Mouse (Mus musculus): ENCODE results near the gene Zfp994. TPM values are rescaled to one million over a fixed set of nuclear protein-coding genes. Genes with fewer than 3 reads are reported as not detected.
"Not testable (repeated sequence)": the region's sequence is repeated elsewhere in the genome, so short reads cannot be mapped to it uniquely, and the experiment has no call there.

The Zfp994 gene
- 4.0 and 4.3 TPM in 2 replicates for polyA plus RNA-seq (2014; fragmentation: Nextera tagmentation; extraction: Ambion mirVana)

GRCm38 (mm10) chr17:22225422-22226012, at the start of gene Zfp994:
TSS of gene Zfp994 (minus strand) at chr17:22225616.
- not testable (repeated sequence) for H3K36me3 ChIP-seq (ENCODE audit: control insufficient read depth, insufficient read depth, low read length); H3K4me1 ChIP-seq (replicated peaks; ENCODE audit: control insufficient read depth, insufficient read depth, low read length); H3K9me3 ChIP-seq (ENCODE audit: control insufficient read depth, low read length); H3K27ac ChIP-seq (ENCODE audit: low read depth, low read length); H3K27me3 ChIP-seq (ENCODE audit: control insufficient read depth, insufficient read depth, low read length)
- WGBS, result 1% methylated on average over 23 of the region's 23 CpGs
- Histone ChIP-seq H3K4me3 (ENCODE audit: low read depth, low read length) (peak within 1 kb of the TSS; percentile 50), H3K4me2 (ENCODE audit: low read depth, low read length, severe bottlenecking) (peak within 1 kb of the TSS; percentile 52), H3K9ac (ENCODE audit: low read length) (peak within 1 kb of the TSS; percentile 63)
- DNase-seq (ENCODE audit: low spot score) (peak; percentile 86), ATAC-seq (replicated peaks; ENCODE audit: low FRiP score) (peak; percentile 100)

- not testable (repeated sequence) for H3K27ac ChIP-seq (ENCODE audit: low read depth, low read length); H3K4me3 ChIP-seq (ENCODE audit: low read depth, low read length); H3K36me3 ChIP-seq (ENCODE audit: control insufficient read depth, insufficient read depth, low read length); H3K9ac ChIP-seq (ENCODE audit: low read length); H3K9me3 ChIP-seq (ENCODE audit: control insufficient read depth, low read length); DNase-seq (ENCODE audit: low spot score); H3K4me1 ChIP-seq (replicated peaks; ENCODE audit: control insufficient read depth, insufficient read depth, low read length); ATAC-seq (replicated peaks; ENCODE audit: low FRiP score); H3K4me2 ChIP-seq (ENCODE audit: low read depth, low read length, severe bottlenecking); H3K27me3 ChIP-seq (ENCODE audit: control insufficient read depth, insufficient read depth, low read length)
- WGBS, result 68% methylated on average over 17 of the region's 19 CpGs
Measured at GRCm38 (mm10) chr17:22230701-22231100, 5.3 kb upstream of the Zfp994 start.

DNA sequence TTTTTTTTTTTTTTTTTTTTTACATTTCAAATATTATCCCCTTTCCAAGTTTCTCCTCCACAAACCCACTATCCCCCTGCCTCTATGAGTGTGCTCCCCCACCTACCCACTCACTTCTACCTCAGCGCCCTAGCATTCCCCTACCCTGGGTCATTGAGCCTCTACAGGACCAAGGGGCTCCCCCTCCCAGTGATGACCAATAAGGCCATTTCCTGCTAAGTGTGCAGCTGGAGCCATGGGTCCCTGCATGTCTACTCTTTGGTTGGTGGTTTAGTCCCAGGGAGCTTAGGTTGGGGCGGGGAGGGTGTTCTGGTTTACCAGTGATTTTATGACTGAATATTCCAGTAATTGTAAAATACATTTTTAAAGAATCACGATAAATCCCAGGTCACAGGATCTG, 401 bp downstream of the Zfp994 start:
- ATAC-seq (replicated peaks; ENCODE audit: low FRiP score) (peak; percentile 77), DNase-seq (ENCODE audit: low spot score) (peak; percentile 48)
- not testable (repeated sequence) for H3K9me3 ChIP-seq (ENCODE audit: control insufficient read depth, low read length); H3K36me3 ChIP-seq (ENCODE audit: control insufficient read depth, insufficient read depth, low read length); H3K4me1 ChIP-seq (replicated peaks; ENCODE audit: control insufficient read depth, insufficient read depth, low read length); H3K27ac ChIP-seq (ENCODE audit: low read depth, low read length); H3K27me3 ChIP-seq (ENCODE audit: control insufficient read depth, insufficient read depth, low read length)
- Histone ChIP-seq H3K4me3 (ENCODE audit: low read depth, low read length) (peak overlapping the region; percentile 50), H3K4me2 (ENCODE audit: low read depth, low read length, severe bottlenecking) (peak overlapping the region; percentile 45), H3K9ac (ENCODE audit: low read length) (peak overlapping the region; percentile 63; the same call in 1 of the 2 replicates)
- 5% methylated on average over 3 of the region's 3 CpGs for WGBS

DNA sequence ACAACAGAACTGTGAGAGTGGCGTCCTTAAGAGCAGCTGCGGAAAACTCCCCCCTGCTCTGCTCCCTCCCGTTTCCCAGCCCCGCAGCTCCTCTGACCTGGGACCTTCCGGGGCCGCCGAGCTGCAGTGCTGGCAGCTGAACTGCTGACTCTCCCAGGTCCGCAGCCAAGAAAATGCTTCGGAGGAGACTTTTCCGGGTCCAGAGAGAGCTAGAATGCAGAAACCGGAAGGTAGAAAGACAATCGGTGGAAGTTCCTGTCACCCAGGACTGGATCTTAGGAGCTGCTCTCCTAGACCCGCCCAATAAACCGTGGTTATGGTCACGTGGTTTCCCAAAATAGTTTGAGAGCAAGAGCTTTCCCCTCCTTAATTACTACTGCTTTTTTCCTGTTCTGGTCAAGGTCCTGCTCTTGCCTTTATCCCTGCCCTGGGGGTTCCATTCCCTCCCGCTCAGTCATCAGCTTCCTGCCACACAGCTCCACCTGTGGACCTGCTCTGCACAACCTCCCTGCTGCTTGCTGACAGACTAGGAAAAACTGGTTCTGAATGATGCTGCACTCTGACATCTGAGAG, 59.6 kb downstream of the Zfp994 start, which contains the start of gene Zfp947:
Gene Zfp947 (minus strand): TSS at position 469 of the 573 bp plus-strand sequence.
- ATAC-seq (replicated peaks; ENCODE audit: low FRiP score) (peak; percentile 90), DNase-seq (ENCODE audit: low spot score) (peak; percentile 54)
- peak within 1 kb of the TSS; percentile 62; the same call in 1 of the 2 replicates for H3K9ac ChIP-seq (ENCODE audit: low read length)
- H3K27ac ChIP-seq (ENCODE audit: low read depth, low read length); H3K4me1 ChIP-seq (replicated peaks; ENCODE audit: control insufficient read depth, insufficient read depth, low read length); H3K36me3 ChIP-seq (ENCODE audit: control insufficient read depth, insufficient read depth, low read length); H3K9me3 ChIP-seq (ENCODE audit: control insufficient read depth, low read length); H3K27me3 ChIP-seq (ENCODE audit: control insufficient read depth, insufficient read depth, low read length): not testable (repeated sequence)
- peak within 1 kb of the TSS; percentile 44 for H3K4me3 ChIP-seq (ENCODE audit: low read depth, low read length)
- WGBS, result under 1% methylated on average over 16 of the region's 16 CpGs
- H3K4me2 ChIP-seq (ENCODE audit: low read depth, low read length, severe bottlenecking), result peak within 1 kb of the TSS; percentile 52

DNA sequence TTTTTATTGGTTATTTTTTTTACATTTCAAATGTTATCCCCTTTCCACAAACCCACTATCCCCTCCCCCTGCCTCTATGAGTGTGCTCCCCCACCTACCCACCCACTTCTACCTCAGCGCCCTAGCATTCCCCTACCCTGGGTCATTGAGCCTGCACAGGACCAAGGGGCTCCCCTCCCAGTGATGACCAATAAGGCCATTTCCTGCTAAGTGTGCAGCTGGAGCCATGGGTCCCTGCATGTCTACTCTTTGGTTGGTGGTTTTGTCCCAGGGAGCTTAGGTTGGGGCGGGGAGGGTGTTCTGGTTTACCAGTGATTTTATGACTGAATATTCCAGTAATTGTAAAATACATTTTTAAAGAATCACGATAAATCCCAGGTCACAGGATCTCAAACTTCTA, 60.1 kb downstream of the Zfp994 start:
- WGBS, result 12% methylated on average over 3 of the region's 3 CpGs
- Histone ChIP-seq H3K4me3 (ENCODE audit: low read depth, low read length) (peak overlapping the region; percentile 44), H3K9ac (ENCODE audit: low read length) (peak overlapping the region; percentile 62; the same call in 1 of the 2 replicates), H3K4me2 (ENCODE audit: low read depth, low read length, severe bottlenecking) (peak overlapping the region; percentile 52)
- peak; percentile 77 for ATAC-seq (replicated peaks; ENCODE audit: low FRiP score)
- not testable (repeated sequence) for H3K4me1 ChIP-seq (replicated peaks; ENCODE audit: control insufficient read depth, insufficient read depth, low read length); H3K27ac ChIP-seq (ENCODE audit: low read depth, low read length); H3K36me3 ChIP-seq (ENCODE audit: control insufficient read depth, insufficient read depth, low read length); DNase-seq (ENCODE audit: low spot score); H3K9me3 ChIP-seq (ENCODE audit: control insufficient read depth, low read length); H3K27me3 ChIP-seq (ENCODE audit: control insufficient read depth, insufficient read depth, low read length)

DNA sequence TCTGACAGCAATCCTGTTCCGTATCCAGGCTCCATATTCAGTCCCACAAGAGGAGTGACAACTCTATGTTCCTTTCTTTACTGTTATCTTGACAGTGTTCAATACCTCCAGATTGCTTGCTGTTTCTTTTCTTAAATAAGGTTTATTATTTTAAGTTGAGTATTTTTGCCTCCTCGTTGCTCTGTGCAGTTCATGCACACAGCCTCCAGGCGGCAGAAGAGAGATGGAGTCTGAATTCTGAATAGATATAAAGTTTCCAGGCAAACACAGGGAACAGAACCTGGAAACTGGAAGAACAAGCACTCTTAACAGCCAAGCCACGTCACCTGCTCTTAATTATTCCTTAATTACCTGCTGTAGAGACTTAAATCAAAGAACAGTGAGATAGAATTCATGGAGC, 71.5 kb downstream of the Zfp994 start:
- H3K9ac ChIP-seq (ENCODE audit: low read length); H3K27me3 ChIP-seq (ENCODE audit: control insufficient read depth, insufficient read depth, low read length); ATAC-seq (replicated peaks; ENCODE audit: low FRiP score); H3K27ac ChIP-seq (ENCODE audit: low read depth, low read length); DNase-seq (ENCODE audit: low spot score); H3K4me3 ChIP-seq (ENCODE audit: low read depth, low read length); H3K4me2 ChIP-seq (ENCODE audit: low read depth, low read length, severe bottlenecking); H3K9me3 ChIP-seq (ENCODE audit: control insufficient read depth, low read length); H3K4me1 ChIP-seq (replicated peaks; ENCODE audit: control insufficient read depth, insufficient read depth, low read length); H3K36me3 ChIP-seq (ENCODE audit: control insufficient read depth, insufficient read depth, low read length): not testable (repeated sequence)
- 73% methylated on average over 2 of the region's 4 CpGs for WGBS

Other genes with a start within 250 kb of the Zfp994 start
- gene Zfp947, start 59.4 kb downstream of the Zfp994 start, polyA plus RNA-seq (2014; fragmentation: Nextera tagmentation; extraction: Ambion mirVana), result 2.3 and 2.5 TPM in 2 replicates
- gene CT030661.1, start 89.2 kb upstream of the Zfp994 start, polyA plus RNA-seq (2014; fragmentation: Nextera tagmentation; extraction: Ambion mirVana), result 9.7 and 14.1 TPM in 2 replicates
- 16.0 and 18.8 TPM in 2 replicates for gene Zfp944, start 135.8 kb upstream of the Zfp994 start, polyA plus RNA-seq (2014; fragmentation: Nextera tagmentation; extraction: Ambion mirVana)
- gene Zfp758, start 135.8 kb upstream of the Zfp994 start, polyA plus RNA-seq (2014; fragmentation: Nextera tagmentation; extraction: Ambion mirVana), result 9.2 and 12.2 TPM in 2 replicates
- gene Zfp946, start 198.6 kb upstream of the Zfp994 start, polyA plus RNA-seq (2014; fragmentation: Nextera tagmentation; extraction: Ambion mirVana), result 28.7 and 32.5 TPM in 2 replicates